Mouse (Mus musculus) ovary, adult 2 months (tissue): ENCODE results near the gene Elovl6. TPM values are rescaled to one million over a fixed set of nuclear protein-coding genes. Genes with fewer than 3 reads are reported as not detected.

ENCODE experiments used
- polyA plus RNA-seq: library from polyadenylated mRNA; depleted of rRNA; stranded (reverse); fragments of >200 nt; gene quantifications from 2 replicates; pipeline ENCODE4 v1.2.3, GENCODE M21; 2012; rRNA removed

The Elovl6 gene
- polyA plus RNA-seq: 59.6 and 77.1 TPM in 2 replicates

DNA sequence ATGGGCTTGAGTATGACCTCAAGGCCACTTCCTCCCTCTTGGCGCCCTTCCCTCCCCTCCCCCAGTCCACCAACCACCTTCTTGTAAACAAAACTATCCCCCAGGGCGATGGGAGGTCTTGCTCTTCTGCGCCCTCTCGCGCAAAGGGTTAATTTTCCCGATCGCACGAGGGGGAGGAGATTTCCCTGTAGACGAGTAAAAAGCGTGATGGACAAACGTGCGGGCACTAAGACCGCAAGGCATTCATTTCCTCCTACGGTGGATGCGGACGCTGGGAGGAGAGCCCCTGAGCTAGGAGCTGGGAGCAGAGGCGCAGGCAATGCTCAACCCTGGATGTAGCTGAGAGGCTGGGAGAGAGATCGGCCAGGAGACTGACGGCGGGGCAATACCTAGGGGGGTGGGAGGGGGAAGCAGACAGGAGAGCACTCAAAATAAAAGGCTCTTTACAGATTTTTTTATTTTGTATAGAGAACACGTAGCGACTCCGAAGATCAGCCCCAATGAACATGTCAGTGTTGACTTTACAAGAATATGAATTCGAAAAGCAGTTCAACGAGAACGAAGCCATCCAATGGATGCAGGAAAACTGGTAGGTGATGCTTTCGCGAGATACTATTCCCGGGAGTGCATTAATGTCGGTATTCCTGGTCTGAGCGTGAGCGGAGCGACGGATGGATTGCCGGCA, at the start of gene Elovl6:
Gene Elovl6 (plus strand): TSS at position 176 of the 685 bp plus-strand sequence.

Other genes with a start within 250 kb of the Elovl6 start
- gene Enpep, start 199.6 kb upstream of the Elovl6 start, polyA plus RNA-seq: 8.4 and 9.9 TPM in 2 replicates
- gene Egf, start 223.0 kb downstream of the Elovl6 start, polyA plus RNA-seq: 1.3 and 5.2 TPM in 2 replicates